Mouse (Mus musculus): ENCODE measurements at regions not wholly inside any gene's neighbourhood (a gene's known extent, or its start where the extent isn't known, plus 50 kb on each side); places are given as distances from the start of the nearest gene placed in this dataset.
A peak's percentile ranks its signal among the peaks of the same experiment; 100 is the strongest.
"Not testable (repeated sequence)": the region's sequence is repeated elsewhere in the genome, so short reads cannot be mapped to it uniquely, and the experiment has no call there.

GRCm38 (mm10) chr4:5590531-5590930 is 797.4 kb upstream of the Impad1 start:
- H3K9me3 ChIP-seq, result no peaks in the 10 kb centered on the region
- WGBS, result 32% methylated on average over 4 of the region's 4 CpGs
- peaks cover 12% of the 10 kb centered on the region for H3K4me1 ChIP-seq
- no peak overlapping the region for H3K4me3 ChIP-seq
- H3K27me3 ChIP-seq (replicated peaks; ENCODE audit: low read depth, poor library complexity, severe bottlenecking), result no peaks in the 10 kb centered on the region
- H3K27ac ChIP-seq (replicated peaks), result no peak overlapping the region; the same call in 1 of the 2 replicates
- peak; percentile 32 for DNase-seq (ENCODE audit: low spot score)
- no peaks in the 10 kb centered on the region for H3K36me3 ChIP-seq (replicated peaks)

DNA sequence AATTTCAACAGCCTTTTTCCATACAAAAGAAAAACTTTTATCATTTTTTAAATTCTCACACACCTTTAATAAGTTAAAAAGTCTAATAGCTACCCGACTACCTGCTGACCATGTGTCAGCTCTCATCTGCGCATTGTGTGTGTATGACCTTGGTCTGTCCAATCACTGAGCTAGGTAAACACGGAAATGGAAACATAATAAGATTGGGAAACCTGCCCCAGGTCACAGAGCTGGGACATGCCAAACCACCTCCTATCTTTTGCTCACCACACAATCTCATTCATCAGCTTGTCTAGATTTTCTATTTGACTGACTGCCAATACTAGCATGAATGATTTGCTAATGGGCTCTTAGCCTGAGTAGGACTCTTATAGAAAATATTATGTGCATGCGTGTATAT is 794.3 kb upstream of the Impad1 start:
- Histone ChIP-seq H3K36me3 (replicated peaks) (no peaks in the 10 kb centered on the region), H3K27me3 (replicated peaks; ENCODE audit: low read depth, poor library complexity, severe bottlenecking) (no peaks in the 10 kb centered on the region), H3K9me3 (no peaks in the 10 kb centered on the region), H3K27ac (replicated peaks) (no peak overlapping the region), H3K4me1 (peaks cover 16% of the 10 kb centered on the region), H3K4me3 (no peak overlapping the region)
- WGBS, result 89% methylated on average over 4 of the region's 4 CpGs
- no peak for DNase-seq (ENCODE audit: low spot score)

DNA sequence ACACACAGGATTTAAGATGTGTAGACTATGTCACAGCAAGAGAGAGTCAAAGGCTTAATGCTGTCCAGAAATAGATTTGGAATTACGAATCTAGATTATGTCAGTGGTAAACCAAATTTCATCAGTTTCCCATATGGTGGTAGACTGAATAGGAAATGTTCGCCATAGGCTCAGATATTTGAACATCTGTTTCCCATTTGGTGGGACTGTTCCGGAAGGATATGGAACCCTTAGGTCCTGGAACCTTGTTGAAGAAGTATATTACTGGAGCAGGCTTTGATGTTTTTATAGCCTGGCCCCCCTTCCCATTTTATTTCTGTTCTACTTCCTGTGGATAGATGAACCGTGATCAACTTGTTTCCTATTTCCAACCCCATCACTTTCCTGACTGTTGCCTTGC is 792.0 kb upstream of the Impad1 start:
- Histone ChIP-seq H3K36me3 (replicated peaks) (no peaks in the 10 kb centered on the region), H3K4me3 (no peak overlapping the region), H3K27ac (replicated peaks) (no peak overlapping the region), H3K9me3 (no peaks in the 10 kb centered on the region), H3K27me3 (replicated peaks; ENCODE audit: low read depth, poor library complexity, severe bottlenecking) (no peaks in the 10 kb centered on the region), H3K4me1 (peaks cover 7% of the 10 kb centered on the region)
- 70% methylated on average over 4 of the region's 4 CpGs for WGBS
- DNase-seq (ENCODE audit: low spot score), result no peak

GRCm38 (mm10) chr4:5583989-5584677 is 791.0 kb upstream of the Impad1 start:
- Histone ChIP-seq H3K4me3 (no peak overlapping the region), H3K9me3 (no peaks in the 10 kb centered on the region), H3K36me3 (replicated peaks) (no peaks in the 10 kb centered on the region), H3K4me1 (0 out of 2 replicates have a peak, but pooled peaks cover 5% of the 10 kb centered on the region), H3K27ac (replicated peaks) (no peak overlapping the region), H3K27me3 (replicated peaks; ENCODE audit: low read depth, poor library complexity, severe bottlenecking) (no peaks in the 10 kb centered on the region)
- 81% methylated on average over 6 of the region's 6 CpGs for WGBS
- no peak for DNase-seq (ENCODE audit: low spot score)

DNA sequence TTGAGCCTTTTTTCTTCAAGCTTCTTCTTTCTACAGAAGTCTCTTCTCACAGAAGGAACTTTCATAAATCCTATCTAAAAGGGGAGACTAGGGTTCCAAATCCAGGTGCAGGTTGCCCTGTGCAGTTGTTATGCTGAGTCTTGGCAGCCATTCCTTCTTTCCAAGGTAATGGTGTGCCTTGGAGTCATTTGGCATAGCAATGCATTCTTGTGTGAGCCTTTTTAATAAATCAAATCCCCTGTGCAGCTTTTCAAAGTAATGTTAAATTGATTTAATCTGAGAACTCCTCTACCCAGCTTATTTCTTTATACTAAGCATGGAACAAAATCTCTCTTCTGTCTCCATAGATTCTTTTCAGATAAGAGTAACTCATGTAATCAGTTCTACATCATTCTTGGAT is 774.9 kb upstream of the Impad1 start:
- Histone ChIP-seq H3K4me1 (no peaks in the 10 kb centered on the region), H3K27me3 (replicated peaks; ENCODE audit: low read depth, poor library complexity, severe bottlenecking) (no peaks in the 10 kb centered on the region), H3K27ac (replicated peaks) (no peak overlapping the region), H3K9me3 (no peaks in the 10 kb centered on the region), H3K36me3 (replicated peaks) (no peaks in the 10 kb centered on the region), H3K4me3 (no peak overlapping the region)
- DNase-seq (ENCODE audit: low spot score), result no peak

GRCm38 (mm10) chr4:5560001-5560657 is 767.0 kb upstream of the Impad1 start:
- H3K9me3 ChIP-seq, result no peaks in the 10 kb centered on the region
- no peak overlapping the region for H3K4me3 ChIP-seq
- no peaks in the 10 kb centered on the region for H3K36me3 ChIP-seq (replicated peaks)
- peak; percentile 18 for DNase-seq (ENCODE audit: low spot score)
- H3K27ac ChIP-seq (replicated peaks), result no peak overlapping the region
- WGBS, result 63% methylated on average over 3 of the region's 3 CpGs
- no peaks in the 10 kb centered on the region for H3K4me1 ChIP-seq
- H3K27me3 ChIP-seq (replicated peaks; ENCODE audit: low read depth, poor library complexity, severe bottlenecking), result no peaks in the 10 kb centered on the region

- no peaks in the 10 kb centered on the region for H3K4me1 ChIP-seq
- no peaks in the 10 kb centered on the region for H3K36me3 ChIP-seq (replicated peaks)
- WGBS, result 86% methylated on average over 3 of the region's 3 CpGs
- no peak overlapping the region for H3K4me3 ChIP-seq
- H3K9me3 ChIP-seq, result no peaks in the 10 kb centered on the region
- no peak overlapping the region for H3K27ac ChIP-seq (replicated peaks)
- no peaks in the 10 kb centered on the region for H3K27me3 ChIP-seq (replicated peaks; ENCODE audit: low read depth, poor library complexity, severe bottlenecking)
- no peak for DNase-seq (ENCODE audit: low spot score)
Observed at GRCm38 (mm10) chr4:5540155-5540554, 747.0 kb upstream of the Impad1 start.

DNA sequence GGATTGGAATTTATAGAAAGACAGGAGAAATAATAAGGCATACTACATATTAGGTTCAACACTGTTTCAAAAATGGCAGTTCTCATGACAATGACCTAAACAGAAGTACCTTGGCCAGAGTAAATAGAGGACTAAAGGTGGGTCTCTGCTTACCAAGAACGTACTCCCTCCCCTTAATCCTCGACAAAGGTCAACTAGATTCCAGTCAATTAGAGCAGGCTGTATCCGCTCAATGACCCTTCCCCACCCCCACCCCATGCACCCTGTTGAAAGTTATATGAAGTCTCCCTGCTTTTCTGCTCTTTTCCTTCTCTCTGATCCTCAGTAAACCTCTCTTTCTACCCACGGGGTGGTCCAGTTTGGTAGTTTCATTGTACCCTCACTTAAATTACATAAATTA is 737.3 kb upstream of the Impad1 start:
- no peaks in the 10 kb centered on the region for H3K27me3 ChIP-seq (replicated peaks; ENCODE audit: low read depth, poor library complexity, severe bottlenecking)
- H3K4me3 ChIP-seq, result no peak overlapping the region
- H3K36me3 ChIP-seq (replicated peaks), result no peaks in the 10 kb centered on the region
- no peak overlapping the region for H3K27ac ChIP-seq (replicated peaks)
- peak; percentile 12 for DNase-seq (ENCODE audit: low spot score)
- 29% methylated on average over 4 of the region's 4 CpGs for WGBS
- no peaks in the 10 kb centered on the region for H3K4me1 ChIP-seq
- H3K9me3 ChIP-seq, result no peaks in the 10 kb centered on the region

- WGBS, result 91% methylated on average over 2 of the region's 2 CpGs
- no peak overlapping the region for H3K4me3 ChIP-seq
Observed at GRCm38 (mm10) chr4:5518522-5518921, 725.4 kb upstream of the Impad1 start.

GRCm38 (mm10) chr4:5515426-5515825 is 722.3 kb upstream of the Impad1 start:
- H3K4me3 ChIP-seq; H3K27ac ChIP-seq (replicated peaks); DNase-seq (ENCODE audit: low spot score); H3K36me3 ChIP-seq (replicated peaks); H3K9me3 ChIP-seq; H3K4me1 ChIP-seq; H3K27me3 ChIP-seq (replicated peaks; ENCODE audit: low read depth, poor library complexity, severe bottlenecking): not testable (repeated sequence)
- 82% methylated on average over 6 of the region's 6 CpGs for WGBS

More at GRCm38 (mm10) chr4:5518522-5518921, 725.4 kb upstream of the Impad1 start:
- Histone ChIP-seq H3K27me3 (replicated peaks; ENCODE audit: low read depth, poor library complexity, severe bottlenecking) (no peaks in the 10 kb centered on the region), H3K36me3 (replicated peaks) (no peaks in the 10 kb centered on the region), H3K4me1 (no peaks in the 10 kb centered on the region), H3K27ac (replicated peaks) (no peak overlapping the region), H3K9me3 (no peaks in the 10 kb centered on the region)
- no peak for DNase-seq (ENCODE audit: low spot score)

DNA sequence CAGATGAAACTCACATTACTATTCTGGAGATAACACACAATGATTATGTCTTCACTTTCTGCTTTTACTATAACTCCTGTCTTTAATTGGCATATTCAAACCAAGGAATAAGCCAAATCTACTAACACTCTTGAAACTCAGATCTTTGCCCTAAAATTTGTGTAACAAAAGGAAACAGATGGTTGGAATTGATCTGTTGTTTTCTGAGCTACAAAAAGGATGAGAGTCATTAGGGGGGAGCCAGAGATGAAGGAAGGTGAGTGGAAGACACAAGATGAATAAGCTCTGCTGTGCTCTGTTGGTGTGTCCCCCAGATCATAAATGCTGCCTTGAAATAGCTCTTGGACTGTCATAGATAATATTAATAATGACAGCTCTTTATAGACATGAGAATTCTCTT is 718.6 kb upstream of the Impad1 start:
- Histone ChIP-seq H3K36me3 (replicated peaks) (no peaks in the 10 kb centered on the region), H3K27me3 (replicated peaks; ENCODE audit: low read depth, poor library complexity, severe bottlenecking) (no peaks in the 10 kb centered on the region), H3K27ac (replicated peaks) (no peak overlapping the region), H3K4me3 (no peak overlapping the region), H3K4me1 (no peaks in the 10 kb centered on the region), H3K9me3 (no peaks in the 10 kb centered on the region)
- no peak for DNase-seq (ENCODE audit: low spot score)

- DNase-seq (ENCODE audit: low spot score), result no peak
- H3K4me1 ChIP-seq, result no peaks in the 10 kb centered on the region
- no peak overlapping the region for H3K4me3 ChIP-seq
- H3K27me3 ChIP-seq (replicated peaks; ENCODE audit: low read depth, poor library complexity, severe bottlenecking), result no peaks in the 10 kb centered on the region
- 88% methylated on average over 5 of the region's 5 CpGs for WGBS
- no peaks in the 10 kb centered on the region for H3K9me3 ChIP-seq
- H3K27ac ChIP-seq (replicated peaks), result no peak overlapping the region
- H3K36me3 ChIP-seq (replicated peaks), result no peaks in the 10 kb centered on the region
Observed at GRCm38 (mm10) chr4:5509398-5509797, 716.2 kb upstream of the Impad1 start.

GRCm38 (mm10) chr4:5495012-5495411 is 701.9 kb upstream of the Impad1 start:
- Histone ChIP-seq H3K4me3 (no peak overlapping the region), H3K4me1 (no peaks in the 10 kb centered on the region), H3K27me3 (replicated peaks; ENCODE audit: low read depth, poor library complexity, severe bottlenecking) (no peaks in the 10 kb centered on the region), H3K9me3 (no peaks in the 10 kb centered on the region), H3K27ac (replicated peaks) (no peak overlapping the region), H3K36me3 (replicated peaks) (no peaks in the 10 kb centered on the region)
- WGBS, result 71% methylated on average over 1 of the region's 1 CpGs
- no peak for DNase-seq (ENCODE audit: low spot score)
